Mouse (Mus musculus) kidney, embryonic 14.5 days (tissue): ENCODE results near the gene Cox6b2. TPM values are rescaled to one million over a fixed set of nuclear protein-coding genes. Genes with fewer than 3 reads are reported as not detected.

ENCODE experiments used
- ATAC-seq: fragments of 200-750 bp; cut with Nextera tagmentation; 2 replicates; pipeline ENCODE4 v1.8.0; 2017; ENCODE audit warnings: moderate number of reproducible peaks, mild to moderate bottlenecking, moderate TSS enrichment, moderate library complexity; ENCODE audit not compliant: low FRiP score, low TSS enrichment
- H3K27ac ChIP-seq: fragments of 300-500 bp; sonication (generic); 2 replicates; pipeline ENCODE4 v1.5.1; 2014; ENCODE audit warnings: low read depth, mild to moderate bottlenecking, low read length, moderate library complexity, mixed read lengths
- H3K27me3 ChIP-seq: fragments of 300-500 bp; sonication (generic); 2 replicates; pipeline ENCODE4 v1.6.1; 2014; ENCODE audit warnings: mild to moderate bottlenecking, low read length; ENCODE audit not compliant: control insufficient read depth, insufficient read depth
- H3K36me3 ChIP-seq: fragments of 300-500 bp; sonication (generic); 2 replicates; pipeline ENCODE4 v1.6.1; 2014; ENCODE audit warnings: low read length, mixed read lengths; ENCODE audit not compliant: control insufficient read depth, insufficient read depth
- H3K4me1 ChIP-seq: fragments of 300-500 bp; sonication (generic); 2 replicates; pipeline ENCODE4 v1.6.1; 2014; ENCODE audit warnings: low read length, mixed read lengths; ENCODE audit not compliant: control insufficient read depth, insufficient read depth
- H3K4me2 ChIP-seq: fragments of 300-500 bp; sonication (generic); replicated peaks from 2 replicates; pipeline ENCODE4 v1.6.1; 2014; ENCODE audit warnings: low read depth, mild to moderate bottlenecking, low read length
- H3K4me3 ChIP-seq: fragments of 300-500 bp; sonication (generic); 2 replicates; pipeline ENCODE4 v1.5.1; 2014; ENCODE audit warnings: mild to moderate bottlenecking, low read length
- H3K9ac ChIP-seq: fragments of 300-500 bp; sonication (generic); 2 replicates; pipeline ENCODE4 v1.6.1; 2014; ENCODE audit warnings: low read depth, mild to moderate bottlenecking, low read length, moderate library complexity
- H3K9me3 ChIP-seq: fragments of 300-500 bp; sonication (generic); 2 replicates; pipeline ENCODE4 v1.6.1; 2016; ENCODE audit warnings: low read length; ENCODE audit not compliant: control insufficient read depth
- WGBS: fragments of 180-500 bp; shearing (Covaris S2); extraction: QIAGEN DNeasy Blood & Tissue Kit; methylation state at CpG from one replicate; pipeline ENCODE4 v1.1.7; 2014; 5-methylcytosine and 5-hydroxymethylcytosine counted together
- polyA plus RNA-seq: library from polyadenylated mRNA; unstranded; fragments of >200 nt; fragmentation: Nextera tagmentation; extraction: Ambion mirVana; gene quantifications from 2 replicates; pipeline ENCODE4 v1.2.1, GENCODE M21; 2014

Gene Cox6b2
- polyA plus RNA-seq, 1 experiment from 2014 or later, result 47.1 TPM

- Histone ChIP-seq H3K9me3 (peaks cover 2% of the 10 kb centered on the region; the same call in 1 of the 2 replicates), H3K27ac (no peak overlapping the region), H3K36me3 (no peaks in the 10 kb centered on the region), H3K27me3 (no peaks in the 10 kb centered on the region), H3K9ac (no peak overlapping the region), H3K4me2 (no peak overlapping the region), H3K4me3 (no peak overlapping the region), H3K4me1 (no peaks in the 10 kb centered on the region)
- ATAC-seq, result no peak
- WGBS, result 60% methylated on average over 6 of the region's 6 CpGs
Measured at GRCm38 (mm10) chr7:4732968-4733392, 19.9 kb downstream of the Cox6b2 start.

- no peak overlapping the region for H3K27ac ChIP-seq
- ATAC-seq, result no peak
- no peaks in the 10 kb centered on the region for H3K27me3 ChIP-seq
- WGBS, result 83% methylated on average over 5 of the region's 5 CpGs
- H3K4me1 ChIP-seq, result no peaks in the 10 kb centered on the region
- no peak overlapping the region for H3K4me2 ChIP-seq
- no peak overlapping the region for H3K4me3 ChIP-seq
- no peaks in the 10 kb centered on the region for H3K36me3 ChIP-seq
- H3K9me3 ChIP-seq, result peaks cover 2% of the 10 kb centered on the region; the same call in 1 of the 2 replicates
- H3K9ac ChIP-seq, result no peak overlapping the region
Measured at GRCm38 (mm10) chr7:4731090-4731489, 21.8 kb downstream of the Cox6b2 start.

GRCm38 (mm10) chr7:4725169-4725568, 27.7 kb downstream of the Cox6b2 start, which contains the start of gene Tmem150b:
Gene Tmem150b, minus strand, starts transcription at chr7:4725249.
- WGBS, result 78% methylated on average over 7 of the region's 7 CpGs
- Histone ChIP-seq H3K4me1 (no peaks in the 10 kb centered on the region), H3K27ac (no peak within 1 kb of the TSS), H3K9ac (no peak within 1 kb of the TSS; the same call in 1 of the 2 replicates), H3K27me3 (no peaks in the 10 kb centered on the region), H3K4me2 (no peak within 1 kb of the TSS), H3K9me3 (peaks cover 2% of the 10 kb centered on the region; the same call in 1 of the 2 replicates), H3K4me3 (no peak within 1 kb of the TSS), H3K36me3 (no peaks in the 10 kb centered on the region)
- no peak for ATAC-seq

DNA sequence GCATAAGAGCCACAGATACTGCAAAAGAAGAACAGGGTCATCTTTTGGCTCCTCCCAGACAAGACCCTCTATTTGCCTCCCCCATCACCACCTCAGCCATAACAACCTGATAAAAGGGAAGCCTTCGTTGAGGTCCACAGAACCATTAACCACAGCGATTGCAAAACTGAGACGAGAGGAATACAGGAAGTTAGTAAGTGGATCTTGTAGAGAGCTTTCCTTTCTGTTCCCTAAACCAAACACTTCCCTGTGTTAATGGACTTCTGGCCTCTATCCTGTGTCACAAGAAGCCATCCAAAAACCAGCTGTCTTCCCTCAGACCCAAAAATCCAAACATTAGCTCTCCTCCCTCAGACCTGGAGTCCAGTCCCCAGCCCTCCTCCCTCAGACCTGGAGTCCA, 28.5 kb downstream of the Cox6b2 start:
- Histone ChIP-seq H3K4me1 (no peaks in the 10 kb centered on the region), H3K36me3 (no peaks in the 10 kb centered on the region), H3K4me3 (no peak overlapping the region), H3K27me3 (no peaks in the 10 kb centered on the region), H3K27ac (no peak overlapping the region), H3K9ac (no peak overlapping the region), H3K9me3 (no peaks in the 10 kb centered on the region), H3K4me2 (no peak overlapping the region)
- no peak for ATAC-seq
- 46% methylated on average over 3 of the region's 3 CpGs for WGBS

GRCm38 (mm10) chr7:4723508-4723907, 29.4 kb downstream of the Cox6b2 start:
- peak overlapping the region; percentile 8; the same call in 1 of the 2 replicates for H3K4me2 ChIP-seq
- peak overlapping the region; percentile 1; the same call in 1 of the 2 replicates for H3K4me3 ChIP-seq
- ATAC-seq, result peak; percentile 44; the same call in 1 of the 2 replicates
- no peak overlapping the region for H3K9ac ChIP-seq
- WGBS, result 41% methylated on average over 12 of the region's 12 CpGs
- H3K4me1 ChIP-seq, result no peaks in the 10 kb centered on the region
- no peaks in the 10 kb centered on the region for H3K36me3 ChIP-seq
- no peaks in the 10 kb centered on the region for H3K9me3 ChIP-seq
- no peaks in the 10 kb centered on the region for H3K27me3 ChIP-seq
- H3K27ac ChIP-seq, result no peak overlapping the region

- Histone ChIP-seq H3K9ac (no peak overlapping the region), H3K27ac (no peak overlapping the region), H3K4me3 (no peak overlapping the region), H3K9me3 (no peaks in the 10 kb centered on the region), H3K4me1 (no peaks in the 10 kb centered on the region), H3K36me3 (peaks cover 16% of the 10 kb centered on the region), H3K4me2 (no peak overlapping the region), H3K27me3 (no peaks in the 10 kb centered on the region)
- 86% methylated on average over 3 of the region's 3 CpGs for WGBS
- no peak for ATAC-seq
Measured at GRCm38 (mm10) chr7:4719276-4719675, 33.6 kb downstream of the Cox6b2 start.

DNA sequence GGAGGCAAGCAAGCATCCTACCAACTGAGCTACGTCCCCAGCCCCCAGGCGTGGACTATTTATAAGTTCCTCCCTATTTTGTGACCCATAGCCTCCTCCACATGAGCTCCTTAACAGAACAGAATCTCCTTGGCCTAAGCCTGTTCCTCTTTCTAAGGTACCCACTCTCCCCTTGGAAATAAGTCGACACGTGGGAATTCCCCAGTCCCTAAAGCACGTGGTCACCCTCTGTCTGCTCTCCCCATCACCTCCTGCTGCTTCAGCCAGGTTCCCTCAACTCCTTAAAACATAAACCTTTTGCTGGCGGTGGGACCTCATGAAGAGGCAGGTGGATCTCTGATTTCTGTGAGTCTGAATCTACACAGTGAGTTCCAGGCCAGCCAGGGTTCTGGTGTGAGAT, 35.9 kb downstream of the Cox6b2 start:
- no peak overlapping the region for H3K4me2 ChIP-seq
- no peak overlapping the region for H3K4me3 ChIP-seq
- no peaks in the 10 kb centered on the region for H3K4me1 ChIP-seq
- no peaks in the 10 kb centered on the region for H3K9me3 ChIP-seq
- no peak overlapping the region for H3K27ac ChIP-seq
- no peaks in the 10 kb centered on the region for H3K27me3 ChIP-seq
- no peak overlapping the region for H3K9ac ChIP-seq
- WGBS, result 48% methylated on average over 6 of the region's 6 CpGs
- peaks cover 28% of the 10 kb centered on the region for H3K36me3 ChIP-seq
- 0 out of 2 replicates have a peak, but pooled peaks have one; percentile 50 for ATAC-seq

DNA sequence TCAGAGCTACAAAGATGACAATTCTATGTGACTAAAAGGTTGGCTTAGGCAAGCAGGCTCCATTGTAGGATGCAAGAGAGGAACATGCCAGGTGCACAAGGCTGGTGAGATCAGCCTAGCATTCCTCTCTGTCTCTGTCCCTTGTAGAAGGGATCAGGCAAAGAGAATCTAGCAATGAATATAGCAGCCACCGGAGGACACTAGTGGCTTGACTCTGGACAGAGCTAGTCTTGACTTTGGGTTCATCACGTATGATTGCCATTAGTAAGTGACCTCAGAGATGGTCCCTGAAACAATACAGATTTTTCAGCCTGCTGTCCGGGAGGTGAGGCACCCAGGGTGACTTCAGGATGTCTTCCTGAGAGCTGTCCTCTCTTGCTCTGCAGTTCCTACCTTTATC, 40.3 kb downstream of the Cox6b2 start:
- 85% methylated on average over 3 of the region's 3 CpGs for WGBS
- Histone ChIP-seq H3K4me3 (no peak overlapping the region), H3K36me3 (peaks cover 63% of the 10 kb centered on the region), H3K27ac (no peak overlapping the region), H3K9ac (no peak overlapping the region), H3K27me3 (no peaks in the 10 kb centered on the region), H3K4me1 (no peaks in the 10 kb centered on the region), H3K4me2 (no peak overlapping the region), H3K9me3 (no peaks in the 10 kb centered on the region)
- ATAC-seq, result no peak

DNA sequence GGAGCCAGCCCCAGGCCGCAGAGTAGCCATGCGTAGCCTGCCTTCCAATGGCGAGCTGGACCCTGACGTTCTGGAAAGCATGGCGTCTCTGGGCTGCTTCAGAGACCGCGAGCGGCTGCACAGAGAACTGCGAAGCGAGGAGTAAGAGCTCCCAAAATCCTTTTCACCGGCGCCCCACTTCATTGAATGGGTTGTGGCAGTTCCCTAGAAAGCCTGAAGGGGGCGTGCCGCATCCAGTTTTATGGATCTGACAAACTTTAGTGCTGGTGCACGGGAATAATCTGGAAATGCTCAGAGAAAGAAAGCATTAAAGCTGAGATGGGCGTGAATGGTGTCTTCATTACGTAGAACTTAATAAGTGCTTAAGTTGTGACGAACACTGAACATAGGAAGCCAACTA, 47.8 kb downstream of the Cox6b2 start:
- ATAC-seq, result no peak
- H3K9me3 ChIP-seq, result no peaks in the 10 kb centered on the region
- no peak overlapping the region for H3K4me2 ChIP-seq
- H3K4me1 ChIP-seq, result no peaks in the 10 kb centered on the region
- H3K4me3 ChIP-seq, result no peak overlapping the region
- H3K9ac ChIP-seq, result no peak overlapping the region
- H3K36me3 ChIP-seq, result peaks cover 48% of the 10 kb centered on the region
- H3K27ac ChIP-seq, result no peak overlapping the region
- no peaks in the 10 kb centered on the region for H3K27me3 ChIP-seq
- 43% methylated on average over 18 of the region's 18 CpGs for WGBS
